Mouse (Mus musculus) liver, postnatal 0 days (tissue): ENCODE results near the gene Vasn.

Experiments
- CTCF ChIP-seq: sonication (generic); IDR thresholded peaks from 2 replicates; pipeline ENCODE4 v1.5.1; 2016; ENCODE audit warnings: antibody characterized with exemption, low read depth
- EP300 ChIP-seq: IDR thresholded peaks from 2 replicates; pipeline ENCODE4 v1.6.1; 2016; ENCODE audit warnings: antibody characterized with exemption, low read depth, mild to moderate bottlenecking

- no peak for TF ChIP-seq CTCF
- TF ChIP-seq EP300, result no peak
Measured at GRCm38 (mm10) chr16:4679121-4680018, 39.6 kb downstream of the Vasn start, which contains the start of gene Coro7.
